Mouse (Mus musculus): ENCODE measurements around the gene Nck2. TPM values are rescaled to one million over a fixed set of nuclear protein-coding genes. Genes with fewer than 3 reads are reported as not detected.

The Nck2 gene
- total RNA-seq, 1 experiment from 2014 or later = 28.1 TPM

GRCm38 (mm10) chr1:43429924-43430876, 14.2 kb upstream of the Nck2 start:
- DNase-seq = no peak

- DNase-seq = no peak
These were observed 10.5 kb upstream of the Nck2 start for GRCm38 (mm10) chr1:43433853-43434252.

GRCm38 (mm10) chr1:43436554-43436953, 7.8 kb upstream of the Nck2 start:
- no peak for DNase-seq

DNA sequence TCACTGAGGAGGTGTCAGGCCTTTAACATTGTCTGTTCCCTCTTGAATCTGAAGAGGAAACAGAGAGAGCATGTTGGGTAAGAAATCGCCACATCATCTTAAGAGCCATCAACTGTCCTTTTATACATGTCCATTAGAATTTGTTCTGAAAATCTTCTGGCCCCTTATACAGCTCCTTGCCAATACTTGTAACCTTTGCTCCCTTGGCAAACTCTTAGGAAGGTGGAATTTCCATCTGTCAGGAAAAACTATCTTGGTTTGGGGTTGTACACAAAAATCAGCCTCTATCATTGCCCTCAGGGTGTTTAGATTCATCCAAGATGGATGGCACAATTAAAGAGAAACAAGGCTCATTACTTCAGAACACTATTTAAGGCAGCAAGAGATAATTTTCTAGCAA, 5.1 kb upstream of the Nck2 start:
- no peak for DNase-seq

- no peak for DNase-seq
These were observed 1.8 kb upstream of the Nck2 start for GRCm38 (mm10) chr1:43442568-43442967.

GRCm38 (mm10) chr1:43445170-43446088, 1.1 kb downstream of the Nck2 start:
- peak; percentile 90 for DNase-seq

GRCm38 (mm10) chr1:43446089-43446533, 1.7 kb downstream of the Nck2 start:
- DNase-seq = peak; percentile 81

- peak; percentile 76 for DNase-seq
These were observed 2.6 kb downstream of the Nck2 start for GRCm38 (mm10) chr1:43446731-43447601.

- no peak for DNase-seq
These were observed 3.4 kb downstream of the Nck2 start for GRCm38 (mm10) chr1:43447602-43448287.

DNA sequence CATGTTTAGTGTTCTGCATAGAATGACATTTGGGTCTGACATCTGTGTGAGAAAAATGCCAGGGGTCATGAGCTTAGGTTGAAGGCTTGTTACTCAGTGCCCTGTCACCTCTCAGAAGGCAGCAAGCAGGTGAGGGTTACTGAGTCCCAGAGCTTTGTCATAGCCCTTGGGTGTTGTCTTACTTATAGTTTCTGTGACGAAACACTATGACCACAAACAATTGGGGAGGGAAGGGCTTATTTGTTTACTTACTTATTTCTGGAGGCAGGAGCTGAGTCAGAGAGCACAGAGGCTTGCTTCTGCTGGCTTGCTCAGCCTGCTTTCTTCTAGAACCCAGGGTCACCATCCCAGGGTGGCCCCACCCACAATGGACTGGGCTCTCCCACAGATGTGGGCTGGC, 6.4 kb downstream of the Nck2 start:
- no peak for DNase-seq

- no peak for DNase-seq
These were observed 9.3 kb downstream of the Nck2 start for GRCm38 (mm10) chr1:43453683-43454082.

DNA sequence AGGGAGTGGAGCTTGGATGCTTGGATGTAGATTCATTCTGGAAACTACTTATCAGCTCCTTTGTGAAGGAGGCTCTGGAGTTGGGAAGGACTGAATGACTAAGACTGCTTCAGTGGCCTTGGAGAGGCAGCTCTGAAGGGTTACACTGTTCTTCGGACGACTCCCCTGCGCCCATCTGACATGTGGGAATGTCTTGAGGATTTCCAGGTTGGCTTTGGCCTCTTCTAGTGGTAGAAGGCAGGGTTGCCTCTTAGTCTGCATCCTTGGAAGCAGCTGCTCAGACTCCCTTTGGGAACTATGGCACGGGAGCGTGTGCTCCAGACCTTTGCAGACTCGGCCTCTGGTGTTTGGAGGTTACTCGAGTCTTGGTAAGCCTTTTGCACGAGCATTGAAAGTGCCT, 10.4 kb downstream of the Nck2 start:
- DNase-seq = no peak

DNA sequence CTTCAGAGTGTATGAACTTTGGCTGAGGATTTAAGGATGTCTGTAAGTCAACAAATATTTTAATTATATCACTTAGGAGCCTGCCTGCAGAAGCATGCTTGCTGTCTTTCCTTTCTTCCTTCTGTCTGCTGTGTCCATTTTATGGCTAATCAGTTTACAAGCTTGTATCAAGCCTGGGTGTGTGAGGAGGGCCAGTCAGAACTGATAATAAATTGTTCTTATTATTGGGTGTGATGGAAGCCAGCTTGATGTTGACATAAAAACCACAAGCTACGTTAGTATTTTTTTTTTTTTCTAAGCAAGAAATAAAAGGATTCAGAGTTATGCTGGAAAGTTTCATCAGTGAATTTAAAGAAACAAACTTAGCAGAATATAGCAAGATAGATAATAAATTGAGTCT, 10.8 kb downstream of the Nck2 start:
- DNase-seq = no peak

- no peak for DNase-seq
These were observed 12.8 kb downstream of the Nck2 start for GRCm38 (mm10) chr1:43457012-43457766.

DNA sequence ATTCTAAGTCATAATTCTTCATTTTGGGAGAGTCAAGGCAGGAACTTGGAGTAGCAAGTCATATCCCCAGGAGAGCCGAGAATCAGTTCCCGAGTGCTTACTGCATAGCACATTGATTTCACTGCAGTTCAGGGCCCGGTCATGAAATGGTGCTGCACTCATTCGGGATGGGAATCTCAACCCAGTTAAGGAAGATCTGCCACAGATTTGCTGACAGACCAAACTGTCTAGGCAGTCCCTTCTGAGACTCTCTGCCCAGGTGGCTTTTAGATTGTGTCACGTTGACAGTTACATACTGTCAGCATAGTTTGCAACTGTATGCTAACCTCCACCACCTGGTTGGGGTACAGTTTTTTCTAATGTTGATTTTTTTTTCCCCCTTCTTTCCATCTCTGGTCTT, 16.1 kb downstream of the Nck2 start:
- no peak for DNase-seq

DNA sequence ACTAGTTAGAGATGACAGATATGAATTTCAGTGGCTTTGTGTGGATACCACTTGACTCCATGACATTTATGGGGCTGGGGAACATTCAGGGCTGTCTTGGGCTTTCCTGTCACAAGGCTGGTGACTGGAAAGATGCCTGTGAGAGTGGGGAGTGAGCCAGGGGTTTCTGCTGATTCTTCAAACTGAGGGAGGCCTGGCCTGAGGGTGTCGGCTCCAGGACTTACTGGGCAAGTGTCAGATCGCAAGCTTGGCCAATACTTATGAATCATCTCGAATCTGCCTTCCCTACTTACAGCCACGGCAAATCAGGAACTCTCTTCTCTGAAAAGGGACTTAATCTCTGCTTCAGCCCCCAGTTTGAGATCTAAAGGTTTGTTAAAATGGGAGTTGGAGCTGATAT, 18.3 kb downstream of the Nck2 start:
- DNase-seq = peak; percentile 34

GRCm38 (mm10) chr1:43463941-43464682, 19.7 kb downstream of the Nck2 start:
- no peak for DNase-seq

DNA sequence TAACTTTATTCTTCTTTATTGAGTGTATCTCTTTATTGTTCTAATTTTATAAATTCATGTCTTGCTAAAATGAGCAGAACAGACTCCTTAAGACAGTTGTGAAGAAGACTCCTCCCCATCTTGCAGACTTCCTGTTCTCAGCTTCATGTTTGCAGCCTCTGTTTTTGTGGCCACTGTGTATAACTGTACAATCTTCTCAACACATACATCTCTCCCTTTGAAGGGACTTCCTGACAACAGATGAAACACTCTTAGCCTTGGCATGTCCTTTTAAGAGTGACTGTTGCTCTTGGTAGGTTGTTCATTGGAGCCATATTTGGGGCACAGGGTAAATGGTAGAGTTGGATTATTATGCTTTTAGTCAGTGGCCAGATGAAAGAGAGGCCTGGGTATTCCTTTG, 20.6 kb downstream of the Nck2 start:
- DNase-seq = no peak

DNA sequence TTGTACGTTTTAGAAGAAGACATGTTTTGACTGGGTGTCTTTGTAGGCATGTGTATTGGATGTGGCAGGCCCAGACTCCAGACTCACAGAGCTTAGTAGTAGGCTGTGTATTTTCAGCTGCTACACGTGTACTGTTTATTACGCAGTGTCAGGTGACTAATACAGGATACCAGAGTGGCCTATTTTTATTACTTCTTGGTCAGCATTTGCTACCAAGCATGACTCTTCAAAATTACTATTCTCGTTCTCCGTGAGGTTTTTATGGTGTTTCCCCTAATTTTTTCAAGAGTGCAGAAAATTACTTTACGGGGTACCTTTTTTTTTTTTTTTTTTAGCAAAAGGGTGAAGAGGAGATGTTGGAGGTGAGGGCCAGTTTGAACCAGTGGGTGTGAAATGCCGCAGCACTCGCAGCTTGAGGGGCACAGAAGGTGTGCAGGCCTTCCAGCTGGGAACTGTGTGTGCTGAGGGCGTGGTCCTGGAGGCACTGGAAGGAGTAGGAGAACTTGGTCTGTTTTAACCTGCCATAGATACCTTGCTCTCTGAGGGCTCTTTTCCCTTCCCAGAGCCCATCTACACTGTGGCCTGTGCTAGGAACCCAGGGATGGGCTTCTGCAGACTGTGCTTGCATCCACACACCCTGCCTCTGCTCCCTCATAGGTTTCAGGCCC, 21.7 kb downstream of the Nck2 start:
- DNase-seq = no peak

All from adrenal gland, postnatal 14 days (tissue).